Mouse (Mus musculus) heart, embryonic 10.5 days (tissue): Measurements from ENCODE around the gene Dlx6. TPM values are rescaled to one million over a fixed set of nuclear protein-coding genes. Genes with fewer than 3 reads are reported as not detected.

Source experiments
- DNase-seq: peaks from one replicate; pipeline ENCODE4 v3.0.0-alpha.2; 2017; ENCODE audit warnings: low spot score
- H3K27ac ChIP-seq: fragments of 300-500 bp; sonication (generic); 2 replicates; pipeline ENCODE4 v1.5.1; 2016; ENCODE audit warnings: mild to moderate bottlenecking
- H3K27me3 ChIP-seq: fragments of 300-500 bp; sonication (generic); 2 replicates; pipeline ENCODE4 v1.6.1; 2016; ENCODE audit warnings: mild to moderate bottlenecking; ENCODE audit not compliant: poor library complexity, insufficient read depth, severe bottlenecking
- H3K36me3 ChIP-seq: fragments of 300-500 bp; sonication (generic); 2 replicates; pipeline ENCODE4 v1.6.1; 2016; ENCODE audit warnings: mild to moderate bottlenecking, moderate library complexity
- H3K4me1 ChIP-seq: fragments of 300-500 bp; sonication (generic); 2 replicates; pipeline ENCODE4 v1.6.1; 2016; ENCODE audit warnings: mild to moderate bottlenecking
- H3K4me3 ChIP-seq: fragments of 300-500 bp; sonication (generic); 2 replicates; pipeline ENCODE4 v1.5.1; 2016; ENCODE audit warnings: mild to moderate bottlenecking, moderate library complexity
- H3K9me3 ChIP-seq: fragments of 300-500 bp; sonication (generic); 2 replicates; pipeline ENCODE4 v1.6.1; 2016; ENCODE audit warnings: mild to moderate bottlenecking, moderate library complexity
- WGBS: fragments of 180-500 bp; shearing (Covaris S2); methylation state at CpG from one replicate; pipeline ENCODE4 v1.1.7; 2016; 5-methylcytosine and 5-hydroxymethylcytosine counted together
- polyA plus RNA-seq: library from polyadenylated mRNA; unstranded; fragments of >200 nt; fragmentation: Nextera tagmentation; extraction: Ambion mirVana; gene quantifications from 2 replicates; pipeline ENCODE4 v1.2.1, GENCODE M21; 2016

Gene Dlx6
- polyA plus RNA-seq, 1 experiment from 2014 or later: 0.23 TPM

DNA sequence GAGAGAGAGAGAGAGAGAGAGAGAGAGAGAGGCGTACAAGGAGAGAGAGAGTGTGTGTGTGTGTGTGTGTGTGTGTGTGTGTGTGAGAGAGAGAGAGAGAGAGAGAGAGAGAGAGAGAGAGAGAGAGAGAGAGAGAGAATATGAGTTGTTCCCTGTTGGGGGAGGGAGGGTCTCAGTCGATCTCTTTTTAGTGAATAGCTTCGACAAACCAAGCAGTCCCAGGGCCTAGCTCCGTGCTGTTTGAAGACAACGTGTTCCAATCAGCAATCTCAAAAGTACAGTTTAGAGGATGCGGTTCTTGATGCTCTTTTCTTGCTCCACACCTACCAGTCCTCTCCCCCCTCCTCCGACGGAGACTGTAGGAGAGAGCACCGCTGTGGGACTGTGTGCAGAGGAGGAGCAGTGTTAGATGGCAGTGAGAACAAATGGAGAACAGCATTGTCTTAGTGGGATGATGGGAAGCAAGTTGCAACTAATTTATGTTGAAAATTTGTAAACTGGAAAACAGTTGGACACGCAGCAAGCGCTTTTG is 19.2 kb downstream of the Dlx6 start:
- no peak for DNase-seq
- Histone ChIP-seq H3K9me3 (no peaks in the 10 kb centered on the region), H3K27me3 (peaks cover 71% of the 10 kb centered on the region), H3K27ac (no peak overlapping the region), H3K4me3 (peak overlapping the region; percentile 71), H3K36me3 (no peaks in the 10 kb centered on the region), H3K4me1 (peaks cover 18% of the 10 kb centered on the region)
- 4% methylated on average over 10 of the region's 11 CpGs for WGBS

DNA sequence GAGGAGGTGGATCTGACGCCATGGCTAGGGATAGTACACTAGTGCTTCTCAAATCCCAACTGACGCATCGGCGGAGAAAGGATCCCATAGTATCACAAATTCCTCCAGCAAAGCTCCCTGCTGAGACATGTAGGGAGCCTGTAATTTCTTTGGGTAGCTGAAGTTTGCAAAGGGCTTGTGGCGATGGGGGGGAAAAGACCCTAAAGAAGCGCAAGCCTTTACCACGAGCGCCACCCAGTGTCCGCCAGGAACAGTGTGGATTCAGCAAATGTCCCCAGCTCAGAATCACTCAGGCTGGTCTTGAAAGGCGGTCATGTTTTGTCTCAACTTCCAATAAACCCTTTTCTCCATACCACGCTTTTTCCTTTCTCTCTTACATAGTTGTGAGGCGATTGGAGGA is 21.8 kb downstream of the Dlx6 start:
- WGBS: 3% methylated on average over 12 of the region's 12 CpGs
- peaks cover 63% of the 10 kb centered on the region for H3K27me3 ChIP-seq
- peak; percentile 80 for DNase-seq
- H3K4me3 ChIP-seq: no peak overlapping the region
- H3K9me3 ChIP-seq: no peaks in the 10 kb centered on the region
- no peak overlapping the region for H3K27ac ChIP-seq
- no peaks in the 10 kb centered on the region for H3K36me3 ChIP-seq
- H3K4me1 ChIP-seq: peaks cover 9% of the 10 kb centered on the region

DNA sequence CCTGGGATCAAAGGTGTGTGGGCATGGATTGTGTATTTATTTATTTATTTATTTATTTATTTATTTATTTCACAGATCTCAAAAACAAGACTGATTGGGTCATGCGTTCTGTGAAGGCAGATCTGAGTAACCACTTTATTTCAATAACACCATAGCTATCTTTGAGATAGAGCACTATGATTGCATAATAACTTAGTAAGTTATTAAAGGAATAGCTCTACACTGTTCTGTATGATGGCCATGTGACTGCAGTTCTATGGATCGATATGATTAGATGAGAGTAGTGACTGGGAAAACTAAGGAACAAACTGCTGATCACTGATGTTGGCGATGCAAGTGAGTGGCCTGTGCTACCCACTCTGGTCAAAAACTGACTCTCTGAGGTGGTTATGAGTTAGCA is 23.1 kb downstream of the Dlx6 start:
- no peaks in the 10 kb centered on the region for H3K9me3 ChIP-seq
- H3K36me3 ChIP-seq: no peaks in the 10 kb centered on the region
- peaks cover 3% of the 10 kb centered on the region for H3K4me1 ChIP-seq
- DNase-seq: no peak
- H3K27ac ChIP-seq: no peak overlapping the region
- peaks cover 49% of the 10 kb centered on the region for H3K27me3 ChIP-seq
- H3K4me3 ChIP-seq: no peak overlapping the region
- WGBS: 75% methylated on average over 3 of the region's 3 CpGs

DNA sequence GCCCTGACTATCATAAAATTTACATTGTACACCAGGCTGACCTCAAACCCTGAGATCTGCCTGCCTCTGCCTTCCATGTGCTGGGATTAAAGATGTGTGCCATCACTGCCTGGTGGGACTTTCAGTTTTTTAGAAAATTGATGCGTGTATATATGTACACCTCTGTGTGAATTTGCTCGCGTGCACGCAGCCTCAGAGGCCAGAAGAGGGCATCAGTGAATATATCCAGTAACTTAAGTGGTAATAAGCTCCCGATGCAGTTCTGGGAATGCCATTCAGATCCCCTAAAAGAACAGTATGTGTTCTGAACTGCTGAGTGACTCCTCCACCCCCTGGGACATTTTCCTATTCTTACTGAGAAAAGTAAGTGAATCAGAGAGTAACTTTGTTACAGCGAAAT is 26.9 kb downstream of the Dlx6 start:
- WGBS: 59% methylated on average over 6 of the region's 6 CpGs
- Histone ChIP-seq H3K9me3 (no peaks in the 10 kb centered on the region), H3K27ac (no peak overlapping the region), H3K27me3 (peaks cover 20% of the 10 kb centered on the region), H3K4me3 (no peak overlapping the region), H3K4me1 (no peaks in the 10 kb centered on the region), H3K36me3 (no peaks in the 10 kb centered on the region)
- DNase-seq: no peak

DNA sequence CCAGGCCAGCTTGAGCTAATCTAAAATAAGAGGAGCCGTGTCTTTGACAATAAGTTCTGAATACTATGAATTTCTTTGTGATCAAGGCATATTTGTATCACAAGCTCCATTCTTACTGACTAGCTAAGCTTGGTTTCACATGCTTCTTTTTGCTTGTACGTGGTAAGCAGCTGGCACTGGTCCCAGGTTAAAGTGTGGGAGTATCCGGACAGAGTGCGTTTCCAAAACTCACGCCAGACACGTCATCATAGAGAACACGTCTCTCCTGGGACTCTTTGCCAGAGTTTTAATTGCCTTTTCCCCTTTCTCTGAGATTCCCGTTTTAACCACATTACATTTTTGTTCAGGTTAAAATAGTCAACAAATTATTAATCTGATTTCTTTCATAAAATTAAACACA is 46.5 kb downstream of the Dlx6 start:
- no peak overlapping the region for H3K27ac ChIP-seq
- WGBS: 77% methylated on average over 8 of the region's 8 CpGs
- no peak overlapping the region for H3K4me3 ChIP-seq
- no peaks in the 10 kb centered on the region for H3K9me3 ChIP-seq
- no peaks in the 10 kb centered on the region for H3K27me3 ChIP-seq
- H3K36me3 ChIP-seq: no peaks in the 10 kb centered on the region
- no peak for DNase-seq
- no peaks in the 10 kb centered on the region for H3K4me1 ChIP-seq

DNA sequence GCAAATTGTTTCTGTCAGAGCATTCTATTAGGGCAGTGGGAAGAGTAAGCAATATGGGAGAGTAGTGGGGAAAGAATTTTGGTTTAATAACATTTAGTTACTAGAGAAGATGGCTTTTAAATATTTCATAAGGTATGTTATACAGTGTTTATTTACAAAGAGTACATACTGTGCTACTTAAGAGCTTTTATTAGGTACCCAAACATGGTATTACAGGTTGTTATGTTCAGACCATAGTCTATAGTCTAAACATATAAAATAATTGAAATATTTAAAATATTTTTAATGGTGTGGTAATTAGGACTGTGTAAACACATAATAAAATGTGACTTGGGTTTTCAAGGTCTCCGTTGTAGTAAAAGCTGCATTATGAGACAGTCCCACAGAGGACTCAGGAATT is 51.2 kb downstream of the Dlx6 start:
- DNase-seq: no peak
- Histone ChIP-seq H3K4me3 (no peak overlapping the region), H3K36me3 (no peaks in the 10 kb centered on the region), H3K9me3 (no peaks in the 10 kb centered on the region), H3K27me3 (no peaks in the 10 kb centered on the region), H3K27ac (no peak overlapping the region), H3K4me1 (no peaks in the 10 kb centered on the region)
- WGBS: 71% methylated on average over 1 of the region's 1 CpGs

DNA sequence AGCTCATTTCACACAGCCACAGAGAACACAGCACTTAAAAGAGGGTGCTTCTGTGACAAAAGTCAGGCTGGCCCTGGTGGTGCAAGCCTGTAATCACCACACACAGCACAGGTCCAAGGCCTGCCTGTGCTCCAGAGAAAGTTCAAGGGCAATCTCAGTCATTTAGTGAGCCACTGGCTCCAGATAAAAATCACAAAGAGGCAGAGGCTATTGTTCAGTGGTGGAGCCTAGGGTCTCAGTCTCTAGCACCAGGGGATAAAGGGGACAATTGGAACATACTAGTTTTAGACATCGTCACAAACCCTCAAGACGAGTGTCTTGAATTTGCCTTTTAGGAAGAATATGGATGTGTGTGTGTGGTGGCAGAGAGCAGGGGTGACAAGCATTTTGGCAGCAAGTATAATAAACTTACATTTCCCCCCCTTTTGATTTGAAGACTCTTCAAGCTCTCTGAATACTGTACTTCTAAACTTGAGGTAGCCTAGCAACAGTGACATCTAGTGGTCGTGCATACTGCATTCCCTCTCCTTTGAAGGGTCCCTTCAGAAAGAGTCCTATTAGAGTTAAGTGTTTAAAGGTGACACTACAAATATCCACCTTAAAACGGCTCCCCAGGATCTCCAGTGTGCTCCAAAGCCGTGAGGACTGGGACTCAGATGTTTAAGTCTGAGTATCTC is 51.9 kb downstream of the Dlx6 start:
- no peak overlapping the region for H3K27ac ChIP-seq
- 38% methylated on average over 5 of the region's 5 CpGs for WGBS
- H3K4me3 ChIP-seq: no peak overlapping the region
- H3K36me3 ChIP-seq: no peaks in the 10 kb centered on the region
- no peaks in the 10 kb centered on the region for H3K27me3 ChIP-seq
- no peaks in the 10 kb centered on the region for H3K4me1 ChIP-seq
- H3K9me3 ChIP-seq: no peaks in the 10 kb centered on the region
- no peak for DNase-seq

DNA sequence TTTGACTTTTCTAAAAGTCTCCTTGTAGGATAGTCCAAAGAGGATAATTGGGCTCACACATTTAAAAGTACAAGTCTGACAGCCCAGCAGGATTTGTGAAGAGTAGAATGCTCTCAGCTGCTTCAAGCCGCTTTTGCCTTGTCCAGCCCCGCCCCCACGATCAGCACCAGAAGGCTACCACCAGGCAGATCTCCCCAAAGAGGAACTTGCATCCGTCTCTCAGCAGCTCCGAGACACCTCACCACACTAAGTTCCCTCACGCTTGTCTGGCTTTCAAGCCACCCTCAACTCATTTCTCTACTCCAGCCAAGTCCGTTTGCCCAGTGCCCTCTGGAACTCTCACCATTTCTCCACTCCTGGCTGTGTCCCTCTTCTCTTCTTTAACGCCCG is 52.4 kb downstream of the Dlx6 start:
- no peaks in the 10 kb centered on the region for H3K36me3 ChIP-seq
- H3K27me3 ChIP-seq: no peaks in the 10 kb centered on the region
- H3K27ac ChIP-seq: no peak overlapping the region
- peak; percentile 72 for DNase-seq
- H3K9me3 ChIP-seq: no peaks in the 10 kb centered on the region
- no peaks in the 10 kb centered on the region for H3K4me1 ChIP-seq
- no peak overlapping the region for H3K4me3 ChIP-seq
- 51% methylated on average over 9 of the region's 9 CpGs for WGBS

DNA sequence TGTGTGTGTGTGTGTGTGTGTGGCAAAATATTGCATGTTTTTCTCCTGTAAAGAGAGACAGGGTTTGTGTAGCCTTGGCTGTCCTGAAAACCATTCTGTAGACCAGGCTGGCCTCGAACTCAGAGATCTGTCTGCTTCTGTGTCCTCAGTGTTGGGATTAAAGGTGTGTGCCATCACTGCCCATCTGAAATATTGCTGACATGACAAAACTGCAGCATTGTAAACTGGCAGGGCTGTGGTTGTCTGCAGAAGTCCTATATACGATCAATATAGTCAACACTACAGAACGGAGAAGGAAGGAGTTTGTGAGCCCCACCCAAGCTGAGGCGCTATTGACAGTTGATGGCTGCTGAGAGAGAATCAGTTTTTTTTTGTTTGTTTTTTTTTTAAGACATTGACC is 54.2 kb downstream of the Dlx6 start:
- H3K36me3 ChIP-seq: no peaks in the 10 kb centered on the region
- no peaks in the 10 kb centered on the region for H3K4me1 ChIP-seq
- H3K27me3 ChIP-seq: no peaks in the 10 kb centered on the region
- H3K27ac ChIP-seq: no peak overlapping the region
- H3K9me3 ChIP-seq: no peaks in the 10 kb centered on the region
- no peak overlapping the region for H3K4me3 ChIP-seq
- WGBS: 85% methylated on average over 4 of the region's 4 CpGs
- DNase-seq: no peak

Other genes with a start within 250 kb of the Dlx6 start
- 4.0 and 8.9 TPM in 2 replicates for gene Dlx5, start 18.8 kb downstream of the Dlx6 start, polyA plus RNA-seq
- 5.1 and 5.3 TPM in 2 replicates for gene Sdhaf3, start 92.7 kb downstream of the Dlx6 start, polyA plus RNA-seq